Mouse (Mus musculus) testis, adult 2 months (tissue): ENCODE measurements around the gene Rnase10.

Source experiments
- CTCF ChIP-seq: fragments of 200-500 bp; IDR thresholded peaks from 2 replicates; pipeline ENCODE4 v1.5.1; 2012; ENCODE audit warnings: low read depth, mild to moderate bottlenecking, inconsistent platforms, low read length, moderate library complexity; ENCODE audit not compliant: control insufficient read depth, insufficient read depth, insufficient replicate concordance
- POLR2A ChIP-seq: fragments of 200-500 bp; IDR thresholded peaks from 2 replicates; pipeline ENCODE4 v1.6.1; 2012; ENCODE audit warnings: low read depth, mild to moderate bottlenecking, inconsistent platforms, low read length, moderate library complexity; ENCODE audit not compliant: control insufficient read depth

DNA sequence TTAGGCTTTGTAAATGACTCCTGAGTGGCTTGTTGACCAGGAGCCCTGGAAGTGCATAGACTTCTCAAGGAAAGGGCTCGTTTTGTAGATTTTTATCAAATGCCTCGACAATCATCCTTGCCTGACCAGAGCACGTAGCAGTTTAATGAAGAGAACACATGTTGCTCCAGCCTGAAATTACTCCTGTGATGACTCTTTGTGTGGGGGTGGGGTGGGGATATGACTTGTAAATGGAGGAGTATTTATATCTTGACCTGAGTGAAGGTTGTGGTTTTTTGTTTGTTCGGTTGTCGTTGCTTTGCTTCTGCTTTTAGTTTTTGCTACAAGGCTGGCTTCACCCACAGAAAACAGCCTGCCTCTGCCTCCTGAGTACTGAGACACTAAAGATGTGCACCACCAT, 25.7 kb upstream of the Rnase10 start:
- TF ChIP-seq POLR2A, result no peak
- no peak for TF ChIP-seq CTCF
